Mouse (Mus musculus): ENCODE results near the gene Tnfrsf25. TPM values are rescaled to one million over a fixed set of nuclear protein-coding genes. Genes with fewer than 3 reads are reported as not detected.
A peak's percentile ranks its signal among the peaks of the same experiment; 100 is the strongest.

The Tnfrsf25 gene
- polyA plus RNA-seq, 1 experiment from 2014 or later, result 0.28 TPM

DNA sequence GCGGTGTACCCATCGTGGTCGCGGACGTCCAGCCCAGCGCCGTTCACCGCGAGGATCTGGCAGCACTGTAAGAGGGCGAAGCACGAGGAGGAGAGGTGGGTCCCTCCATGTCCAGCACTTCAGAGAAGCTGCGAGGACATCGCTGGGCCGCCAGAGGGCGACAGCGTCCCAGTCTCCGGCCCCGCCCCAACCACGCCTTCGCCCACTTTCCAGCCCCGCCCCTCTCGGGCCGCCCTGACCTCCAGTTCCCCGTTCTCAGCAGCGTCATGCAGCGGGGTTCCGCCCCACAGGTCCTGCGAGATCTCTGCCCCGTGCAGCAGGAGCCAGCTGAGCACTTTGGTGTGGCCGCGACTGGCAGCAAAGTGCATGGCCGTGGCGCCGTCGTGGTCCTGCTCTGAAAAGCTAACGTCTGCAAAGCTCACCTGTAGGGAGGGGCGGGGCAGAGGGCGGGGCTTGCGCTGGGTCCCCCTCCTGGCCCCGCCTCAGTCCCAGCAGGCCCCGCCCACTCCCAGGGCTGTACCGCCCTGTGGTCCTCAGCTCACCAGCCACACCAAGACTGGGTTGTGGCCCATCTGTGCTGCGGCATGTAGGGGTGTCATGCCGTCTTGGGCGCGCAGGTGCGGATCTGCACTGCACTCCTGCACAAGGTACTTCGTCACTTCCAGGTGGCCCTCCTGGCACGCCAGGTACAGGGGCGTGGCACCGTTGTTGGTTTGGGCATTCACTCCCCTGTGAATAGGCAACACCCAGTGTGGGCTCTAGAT is 22.9 kb downstream of the Tnfrsf25 start:
- 3% methylated on average over 46 of the region's 51 CpGs for WGBS
- Histone ChIP-seq H3K4me2 (replicated peaks; ENCODE audit: low read depth, low read length) (peak overlapping the region; percentile 47), H3K9me3 (ENCODE audit: control insufficient read depth, low read length) (no peaks in the 10 kb centered on the region), H3K27ac (ENCODE audit: low read depth, low read length) (no peak overlapping the region), H3K9ac (ENCODE audit: low read depth, low read length) (no peak overlapping the region), H3K4me1 (replicated peaks; ENCODE audit: control insufficient read depth, insufficient read depth, low read length) (no peaks in the 10 kb centered on the region), H3K4me3 (ENCODE audit: low read depth, low read length) (peak overlapping the region; percentile 32), H3K27me3 (ENCODE audit: control insufficient read depth, insufficient read depth, low read length) (peaks cover 21% of the 10 kb centered on the region), H3K36me3 (ENCODE audit: control insufficient read depth, insufficient read depth, low read length) (no peaks in the 10 kb centered on the region)
- DNase-seq (ENCODE audit: low spot score), result peak; percentile 90
- peak; percentile 80 for ATAC-seq (ENCODE audit: low FRiP score)

DNA sequence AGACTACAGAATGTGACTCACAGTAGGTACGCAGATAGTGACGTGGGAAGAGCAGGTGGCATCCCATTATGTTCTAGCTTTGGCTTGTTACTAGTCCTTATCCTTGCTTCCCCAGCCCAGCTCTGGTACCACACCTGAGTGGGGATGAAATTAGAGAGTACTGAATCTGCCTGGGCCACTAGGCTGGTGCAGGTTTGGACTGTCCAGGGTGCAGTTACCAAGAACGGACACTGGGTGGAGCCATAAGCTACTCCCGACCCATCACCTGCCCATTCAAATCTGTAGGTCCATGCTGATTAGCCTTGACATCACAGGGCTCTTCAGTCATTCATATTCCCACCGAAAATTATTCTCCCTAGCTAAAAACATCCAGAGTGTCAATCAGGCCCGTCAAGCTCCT is 24.7 kb downstream of the Tnfrsf25 start:
- H3K9ac ChIP-seq (ENCODE audit: low read depth, low read length), result no peak overlapping the region
- peaks cover 13% of the 10 kb centered on the region; the same call in 1 of the 2 replicates for H3K27me3 ChIP-seq (ENCODE audit: control insufficient read depth, insufficient read depth, low read length)
- H3K9me3 ChIP-seq (ENCODE audit: control insufficient read depth, low read length), result no peaks in the 10 kb centered on the region
- DNase-seq (ENCODE audit: low spot score) (peak; percentile 72), ATAC-seq (ENCODE audit: low FRiP score) (no peak)
- H3K4me1 ChIP-seq (replicated peaks; ENCODE audit: control insufficient read depth, insufficient read depth, low read length), result no peaks in the 10 kb centered on the region
- 30% methylated on average over 6 of the region's 6 CpGs for WGBS
- H3K36me3 ChIP-seq (ENCODE audit: control insufficient read depth, insufficient read depth, low read length), result no peaks in the 10 kb centered on the region
- no peak overlapping the region for H3K4me3 ChIP-seq (ENCODE audit: low read depth, low read length)
- H3K27ac ChIP-seq (ENCODE audit: low read depth, low read length), result no peak overlapping the region
- H3K4me2 ChIP-seq (replicated peaks; ENCODE audit: low read depth, low read length), result no peak overlapping the region

DNA sequence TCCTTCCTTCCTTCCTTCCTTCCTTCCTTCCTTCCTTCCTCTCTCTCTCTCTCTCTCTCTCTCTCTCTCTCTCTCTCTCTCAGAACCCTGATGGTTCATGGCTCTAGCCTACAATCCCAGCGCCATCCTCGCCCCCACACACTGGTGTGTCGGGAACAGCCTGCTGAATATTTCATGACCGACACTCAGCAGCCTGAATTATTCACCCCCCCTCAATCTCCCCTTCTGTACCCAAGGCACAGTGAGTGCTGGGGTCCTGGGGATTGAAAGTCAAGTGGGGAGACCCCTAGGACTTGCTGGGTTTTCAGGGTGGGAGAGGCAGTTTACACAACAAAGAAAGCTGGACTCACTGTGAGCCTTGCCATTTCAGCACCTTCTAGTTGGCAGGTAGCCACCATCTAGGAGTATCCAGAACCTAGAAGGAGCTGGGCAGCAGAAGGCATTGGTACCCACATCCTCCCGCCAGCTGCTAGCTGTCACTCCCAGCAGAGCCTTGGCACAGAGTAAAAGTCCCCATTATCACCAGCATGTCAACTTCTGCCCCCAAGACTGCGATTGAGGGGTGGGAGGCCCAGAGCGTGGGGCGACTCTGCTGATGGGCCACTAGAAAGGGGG is 25.9 kb downstream of the Tnfrsf25 start:
- ATAC-seq (ENCODE audit: low FRiP score) (no peak), DNase-seq (ENCODE audit: low spot score) (no peak)
- H3K27me3 ChIP-seq (ENCODE audit: control insufficient read depth, insufficient read depth, low read length), result peaks cover 15% of the 10 kb centered on the region; the same call in 1 of the 2 replicates
- no peaks in the 10 kb centered on the region for H3K36me3 ChIP-seq (ENCODE audit: control insufficient read depth, insufficient read depth, low read length)
- H3K4me1 ChIP-seq (replicated peaks; ENCODE audit: control insufficient read depth, insufficient read depth, low read length), result no peaks in the 10 kb centered on the region
- no peak overlapping the region for H3K27ac ChIP-seq (ENCODE audit: low read depth, low read length)
- WGBS, result 78% methylated on average over 8 of the region's 8 CpGs
- no peak overlapping the region for H3K4me3 ChIP-seq (ENCODE audit: low read depth, low read length)
- no peak overlapping the region for H3K9ac ChIP-seq (ENCODE audit: low read depth, low read length)
- H3K9me3 ChIP-seq (ENCODE audit: control insufficient read depth, low read length), result no peaks in the 10 kb centered on the region
- H3K4me2 ChIP-seq (replicated peaks; ENCODE audit: low read depth, low read length), result no peak overlapping the region

DNA sequence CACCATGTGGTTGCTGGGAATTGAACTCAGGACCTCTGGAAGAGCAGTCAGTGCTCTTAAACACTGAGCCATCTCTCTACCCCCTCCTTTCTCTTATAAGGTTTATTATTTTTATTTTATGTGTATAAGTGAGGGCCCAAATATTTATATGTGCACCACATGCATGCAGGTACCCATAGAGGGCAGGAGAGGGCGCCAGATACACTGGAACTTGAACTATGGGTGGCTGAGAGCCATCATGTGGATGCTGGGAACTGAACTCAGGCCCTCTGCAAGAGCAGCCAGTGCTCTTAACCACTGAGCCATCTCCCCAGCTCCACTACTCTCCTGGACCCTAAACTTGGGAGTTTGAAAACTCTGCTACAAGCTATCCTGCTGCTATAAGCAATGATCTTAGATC is 27.9 kb downstream of the Tnfrsf25 start:
- Histone ChIP-seq H3K9ac (ENCODE audit: low read depth, low read length) (no peak overlapping the region), H3K9me3 (ENCODE audit: control insufficient read depth, low read length) (no peaks in the 10 kb centered on the region), H3K27ac (ENCODE audit: low read depth, low read length) (no peak overlapping the region), H3K27me3 (ENCODE audit: control insufficient read depth, insufficient read depth, low read length) (peaks cover 11% of the 10 kb centered on the region; the same call in 1 of the 2 replicates), H3K4me1 (replicated peaks; ENCODE audit: control insufficient read depth, insufficient read depth, low read length) (no peaks in the 10 kb centered on the region), H3K36me3 (ENCODE audit: control insufficient read depth, insufficient read depth, low read length) (no peaks in the 10 kb centered on the region), H3K4me2 (replicated peaks; ENCODE audit: low read depth, low read length) (no peak overlapping the region), H3K4me3 (ENCODE audit: low read depth, low read length) (no peak overlapping the region)
- no peak for DNase-seq (ENCODE audit: low spot score)
- 20% methylated on average over 1 of the region's 1 CpGs for WGBS
- no peak for ATAC-seq (ENCODE audit: low FRiP score)

DNA sequence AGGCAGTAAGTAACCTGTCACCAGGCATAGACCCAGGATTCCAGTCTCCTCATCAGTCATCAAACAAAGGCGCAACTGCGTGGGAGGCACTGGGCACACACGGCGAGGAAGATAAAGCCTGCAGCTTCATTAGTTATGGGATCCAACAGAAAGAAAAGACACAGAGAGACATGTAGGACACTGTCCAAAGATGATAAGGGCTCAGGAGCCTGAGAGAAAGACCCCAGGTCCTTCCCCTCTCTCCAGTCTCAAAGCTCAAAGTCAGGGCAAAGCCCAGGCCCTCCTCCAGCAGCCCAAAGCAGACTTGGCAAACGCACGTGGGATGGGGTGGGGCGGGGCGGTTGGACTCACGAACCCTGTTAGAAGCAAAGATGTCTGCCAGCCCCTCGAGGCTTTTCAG is 29.7 kb downstream of the Tnfrsf25 start:
- DNase-seq (ENCODE audit: low spot score) (no peak), ATAC-seq (ENCODE audit: low FRiP score) (no peak)
- H3K9ac ChIP-seq (ENCODE audit: low read depth, low read length), result no peak overlapping the region
- no peaks in the 10 kb centered on the region for H3K36me3 ChIP-seq (ENCODE audit: control insufficient read depth, insufficient read depth, low read length)
- H3K4me2 ChIP-seq (replicated peaks; ENCODE audit: low read depth, low read length), result no peak overlapping the region
- H3K27ac ChIP-seq (ENCODE audit: low read depth, low read length), result no peak overlapping the region
- H3K4me3 ChIP-seq (ENCODE audit: low read depth, low read length), result no peak overlapping the region
- peaks cover 11% of the 10 kb centered on the region for H3K27me3 ChIP-seq (ENCODE audit: control insufficient read depth, insufficient read depth, low read length)
- WGBS, result 78% methylated on average over 10 of the region's 10 CpGs
- no peaks in the 10 kb centered on the region for H3K4me1 ChIP-seq (replicated peaks; ENCODE audit: control insufficient read depth, insufficient read depth, low read length)
- H3K9me3 ChIP-seq (ENCODE audit: control insufficient read depth, low read length), result no peaks in the 10 kb centered on the region

DNA sequence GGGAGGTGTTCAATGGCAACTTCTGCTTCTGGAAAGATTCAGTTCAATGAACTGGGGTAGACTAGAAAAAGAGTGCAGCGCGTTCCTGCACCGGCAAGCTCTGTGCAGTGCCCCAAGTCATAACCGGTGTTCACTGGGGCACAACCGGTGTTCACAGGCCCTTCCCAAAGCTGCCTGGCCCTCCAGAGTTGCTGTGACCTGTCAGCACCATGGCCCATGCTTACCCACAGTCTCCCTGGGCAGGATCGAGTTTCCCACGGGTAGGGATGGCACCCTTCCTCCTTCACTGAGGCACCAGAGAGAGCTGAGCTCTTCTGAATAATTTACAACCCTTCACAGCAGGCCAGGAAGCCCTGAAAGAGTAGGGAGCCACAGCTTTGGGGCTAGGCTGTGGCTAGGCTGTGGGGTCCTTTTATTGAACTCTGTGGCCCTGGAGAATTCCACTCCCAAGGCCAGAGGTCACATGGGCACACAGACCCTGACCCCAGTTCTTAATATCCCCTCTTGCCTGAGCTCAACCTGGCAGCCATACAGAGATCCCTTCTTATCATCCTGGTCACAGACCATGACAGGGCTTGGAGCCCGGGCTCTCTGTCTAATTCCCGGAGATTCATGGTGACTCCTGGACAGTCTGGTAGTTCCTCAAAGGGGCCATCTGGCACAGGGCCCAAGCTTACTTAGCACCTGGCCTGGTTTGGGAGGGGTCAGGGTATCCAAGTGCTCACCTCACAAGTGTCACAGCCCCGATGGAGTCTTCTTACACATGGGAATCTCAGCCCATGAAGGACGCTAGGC is 30.5 kb downstream of the Tnfrsf25 start:
- 64% methylated on average over 11 of the region's 11 CpGs for WGBS
- Histone ChIP-seq H3K4me3 (ENCODE audit: low read depth, low read length) (no peak overlapping the region), H3K9me3 (ENCODE audit: control insufficient read depth, low read length) (no peaks in the 10 kb centered on the region), H3K4me2 (replicated peaks; ENCODE audit: low read depth, low read length) (no peak overlapping the region), H3K27ac (ENCODE audit: low read depth, low read length) (no peak overlapping the region), H3K9ac (ENCODE audit: low read depth, low read length) (no peak overlapping the region), H3K36me3 (ENCODE audit: control insufficient read depth, insufficient read depth, low read length) (no peaks in the 10 kb centered on the region), H3K4me1 (replicated peaks; ENCODE audit: control insufficient read depth, insufficient read depth, low read length) (no peaks in the 10 kb centered on the region), H3K27me3 (ENCODE audit: control insufficient read depth, insufficient read depth, low read length) (peaks cover 17% of the 10 kb centered on the region)
- DNase-seq (ENCODE audit: low spot score) (no peak), ATAC-seq (ENCODE audit: low FRiP score) (no peak)

DNA sequence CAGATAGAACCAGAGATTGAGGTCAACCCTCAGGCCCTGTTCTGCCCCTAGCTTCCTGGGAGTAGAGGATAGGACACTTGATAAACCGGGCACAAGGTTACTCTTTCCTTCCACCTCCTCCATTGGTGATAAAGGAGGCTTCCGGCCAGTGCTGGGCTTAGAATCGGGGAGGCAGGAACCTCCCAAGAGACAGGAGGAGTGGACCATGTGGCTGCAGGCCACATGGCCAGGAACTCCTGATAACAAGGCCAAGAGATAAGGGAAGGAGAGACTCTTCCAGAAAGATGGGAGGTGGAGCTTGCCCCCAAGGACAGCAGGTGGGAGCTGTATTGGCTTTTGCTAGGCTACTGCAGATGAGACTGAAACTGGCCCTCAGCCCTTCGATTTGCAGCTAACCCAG is 34.8 kb downstream of the Tnfrsf25 start:
- 79% methylated on average over 4 of the region's 4 CpGs for WGBS
- H3K4me1 ChIP-seq (replicated peaks; ENCODE audit: control insufficient read depth, insufficient read depth, low read length), result peaks cover 8% of the 10 kb centered on the region

DNA sequence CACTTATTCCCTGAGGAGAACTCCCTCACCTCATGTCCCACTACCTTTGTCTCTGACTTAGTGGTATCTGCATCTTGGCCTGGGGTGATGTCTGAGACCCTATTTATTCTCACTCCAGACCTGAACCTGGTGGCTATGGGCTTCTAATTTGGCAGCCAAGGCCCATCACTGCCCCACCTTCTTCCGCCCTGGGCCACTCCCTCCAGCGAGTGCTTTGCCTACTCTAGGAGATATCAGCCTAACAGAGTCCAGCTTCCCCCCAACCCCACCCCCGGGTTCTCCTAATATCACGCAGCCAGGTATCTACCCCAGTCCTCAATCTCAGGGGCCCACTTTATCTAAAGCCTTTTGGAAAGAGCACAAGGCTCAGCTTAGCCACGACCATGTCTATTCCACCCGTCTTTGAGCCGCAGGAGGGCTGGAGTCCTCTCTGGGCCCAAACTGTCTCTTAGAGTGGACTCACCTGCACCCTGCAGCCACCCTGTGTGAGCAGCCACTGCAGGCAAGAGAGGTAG is 35.8 kb downstream of the Tnfrsf25 start:
- ATAC-seq (ENCODE audit: low FRiP score), result 0 out of 2 replicates have a peak, but pooled peaks have one; percentile 12
- Histone ChIP-seq H3K4me2 (replicated peaks; ENCODE audit: low read depth, low read length) (peak overlapping the region; percentile 44), H3K27me3 (ENCODE audit: control insufficient read depth, insufficient read depth, low read length) (peaks cover 41% of the 10 kb centered on the region), H3K4me1 (replicated peaks; ENCODE audit: control insufficient read depth, insufficient read depth, low read length) (peaks cover 8% of the 10 kb centered on the region), H3K9ac (ENCODE audit: low read depth, low read length) (peak overlapping the region; percentile 45; the same call in 1 of the 2 replicates), H3K27ac (ENCODE audit: low read depth, low read length) (no peak overlapping the region), H3K9me3 (ENCODE audit: control insufficient read depth, low read length) (no peaks in the 10 kb centered on the region), H3K4me3 (ENCODE audit: low read depth, low read length) (peak overlapping the region; percentile 30), H3K36me3 (ENCODE audit: control insufficient read depth, insufficient read depth, low read length) (no peaks in the 10 kb centered on the region)
- WGBS, result 20% methylated on average over 7 of the region's 7 CpGs
- no peak for DNase-seq (ENCODE audit: low spot score)

More for the DNA sequence above, 34.8 kb downstream of the Tnfrsf25 start:
- Histone ChIP-seq H3K27me3 (ENCODE audit: control insufficient read depth, insufficient read depth, low read length) (peaks cover 44% of the 10 kb centered on the region), H3K9ac (ENCODE audit: low read depth, low read length) (no peak overlapping the region), H3K36me3 (ENCODE audit: control insufficient read depth, insufficient read depth, low read length) (no peaks in the 10 kb centered on the region), H3K9me3 (ENCODE audit: control insufficient read depth, low read length) (no peaks in the 10 kb centered on the region), H3K4me3 (ENCODE audit: low read depth, low read length) (no peak overlapping the region), H3K27ac (ENCODE audit: low read depth, low read length) (no peak overlapping the region), H3K4me2 (replicated peaks; ENCODE audit: low read depth, low read length) (no peak overlapping the region)
- ATAC-seq (ENCODE audit: low FRiP score) (no peak), DNase-seq (ENCODE audit: low spot score) (no peak)
